Mouse (Mus musculus): Measurements from ENCODE around the gene Tmem30c. TPM values are rescaled to one million over a fixed set of nuclear protein-coding genes. Genes with fewer than 3 reads are reported as not detected.

The Tmem30c gene
- 0.09 and 0.41 TPM in 2 replicates for polyA plus RNA-seq (2014; fragmentation: Nextera tagmentation; extraction: Ambion mirVana)

GRCm38 (mm10) chr16:57292765-57293164 lies at the start of gene Tmem30c:
Gene Tmem30c (minus strand): TSS chr16:57292865.
- H3K4me2 ChIP-seq (replicated peaks; ENCODE audit: low read depth, low read length): no peak within 1 kb of the TSS
- H3K4me1 ChIP-seq (ENCODE audit: control insufficient read depth, insufficient read depth, low read length): no peaks in the 10 kb centered on the region
- H3K36me3 ChIP-seq (ENCODE audit: control insufficient read depth, insufficient read depth, low read length): no peaks in the 10 kb centered on the region
- H3K27ac ChIP-seq (ENCODE audit: low read depth, low read length): no peak within 1 kb of the TSS
- no peaks in the 10 kb centered on the region for H3K27me3 ChIP-seq (ENCODE audit: control insufficient read depth, insufficient read depth, low read length)
- no peaks in the 10 kb centered on the region for H3K9me3 ChIP-seq (ENCODE audit: control insufficient read depth, low read length)
- H3K4me3 ChIP-seq (ENCODE audit: low read length): no peak within 1 kb of the TSS
- 86% methylated on average over 2 of the region's 2 CpGs for WGBS
- no peak within 1 kb of the TSS for H3K9ac ChIP-seq (ENCODE audit: low read depth, low read length)
- no peak for ATAC-seq (ENCODE audit: low FRiP score, low TSS enrichment)

- no peak overlapping the region for H3K27ac ChIP-seq (ENCODE audit: low read depth, low read length)
- no peak for ATAC-seq (ENCODE audit: low FRiP score, low TSS enrichment)
These were observed 47.9 kb upstream of the Tmem30c start for GRCm38 (mm10) chr16:57340613-57340898.

GRCm38 (mm10) chr16:57339765-57340612 lies 47.3 kb upstream of the Tmem30c start:
- ATAC-seq (ENCODE audit: low FRiP score, low TSS enrichment): no peak

More at GRCm38 (mm10) chr16:57340613-57340898, 47.9 kb upstream of the Tmem30c start:
- Histone ChIP-seq H3K27me3 (ENCODE audit: control insufficient read depth, insufficient read depth, low read length) (no peaks in the 10 kb centered on the region), H3K4me3 (ENCODE audit: low read length) (no peak overlapping the region), H3K4me2 (replicated peaks; ENCODE audit: low read depth, low read length) (no peak overlapping the region), H3K9me3 (ENCODE audit: control insufficient read depth, low read length) (no peaks in the 10 kb centered on the region), H3K36me3 (ENCODE audit: control insufficient read depth, insufficient read depth, low read length) (no peaks in the 10 kb centered on the region), H3K9ac (ENCODE audit: low read depth, low read length) (no peak overlapping the region), H3K4me1 (ENCODE audit: control insufficient read depth, insufficient read depth, low read length) (no peaks in the 10 kb centered on the region)
- 72% methylated on average over 5 of the region's 5 CpGs for WGBS

GRCm38 (mm10) chr16:57336770-57337423 lies 44.2 kb upstream of the Tmem30c start:
- Histone ChIP-seq H3K4me3 (ENCODE audit: low read length) (no peak overlapping the region), H3K27me3 (ENCODE audit: control insufficient read depth, insufficient read depth, low read length) (no peaks in the 10 kb centered on the region), H3K4me1 (ENCODE audit: control insufficient read depth, insufficient read depth, low read length) (no peaks in the 10 kb centered on the region), H3K9me3 (ENCODE audit: control insufficient read depth, low read length) (no peaks in the 10 kb centered on the region), H3K36me3 (ENCODE audit: control insufficient read depth, insufficient read depth, low read length) (no peaks in the 10 kb centered on the region), H3K9ac (ENCODE audit: low read depth, low read length) (no peak overlapping the region), H3K4me2 (replicated peaks; ENCODE audit: low read depth, low read length) (no peak overlapping the region), H3K27ac (ENCODE audit: low read depth, low read length) (no peak overlapping the region)
- ATAC-seq (ENCODE audit: low FRiP score, low TSS enrichment): no peak
- WGBS: 53% methylated on average over 11 of the region's 11 CpGs

More at GRCm38 (mm10) chr16:57339765-57340612, 47.3 kb upstream of the Tmem30c start:
- H3K4me1 ChIP-seq (ENCODE audit: control insufficient read depth, insufficient read depth, low read length): no peaks in the 10 kb centered on the region
- H3K4me2 ChIP-seq (replicated peaks; ENCODE audit: low read depth, low read length): no peak overlapping the region
- no peak overlapping the region for H3K27ac ChIP-seq (ENCODE audit: low read depth, low read length)
- H3K27me3 ChIP-seq (ENCODE audit: control insufficient read depth, insufficient read depth, low read length): no peaks in the 10 kb centered on the region
- WGBS: 88% methylated on average over 8 of the region's 8 CpGs
- no peaks in the 10 kb centered on the region for H3K9me3 ChIP-seq (ENCODE audit: control insufficient read depth, low read length)
- H3K36me3 ChIP-seq (ENCODE audit: control insufficient read depth, insufficient read depth, low read length): no peaks in the 10 kb centered on the region
- no peak overlapping the region for H3K9ac ChIP-seq (ENCODE audit: low read depth, low read length)
- H3K4me3 ChIP-seq (ENCODE audit: low read length): no peak overlapping the region

GRCm38 (mm10) chr16:57332301-57332700 lies 39.6 kb upstream of the Tmem30c start:
- H3K4me3 ChIP-seq (ENCODE audit: low read length): no peak overlapping the region
- no peaks in the 10 kb centered on the region for H3K36me3 ChIP-seq (ENCODE audit: control insufficient read depth, insufficient read depth, low read length)
- no peaks in the 10 kb centered on the region for H3K27me3 ChIP-seq (ENCODE audit: control insufficient read depth, insufficient read depth, low read length)
- ATAC-seq (ENCODE audit: low FRiP score, low TSS enrichment): no peak
- no peak overlapping the region for H3K27ac ChIP-seq (ENCODE audit: low read depth, low read length)
- no peaks in the 10 kb centered on the region for H3K4me1 ChIP-seq (ENCODE audit: control insufficient read depth, insufficient read depth, low read length)
- no peaks in the 10 kb centered on the region for H3K9me3 ChIP-seq (ENCODE audit: control insufficient read depth, low read length)
- no peak overlapping the region for H3K4me2 ChIP-seq (replicated peaks; ENCODE audit: low read depth, low read length)
- 72% methylated on average over 7 of the region's 7 CpGs for WGBS
- no peak overlapping the region for H3K9ac ChIP-seq (ENCODE audit: low read depth, low read length)

- ATAC-seq (ENCODE audit: low FRiP score, low TSS enrichment): no peak
- no peaks in the 10 kb centered on the region for H3K9me3 ChIP-seq (ENCODE audit: control insufficient read depth, low read length)
- H3K27ac ChIP-seq (ENCODE audit: low read depth, low read length): no peak overlapping the region
- WGBS: 79% methylated on average over 2 of the region's 2 CpGs
- H3K4me2 ChIP-seq (replicated peaks; ENCODE audit: low read depth, low read length): no peak overlapping the region
- no peak overlapping the region for H3K4me3 ChIP-seq (ENCODE audit: low read length)
- no peaks in the 10 kb centered on the region for H3K36me3 ChIP-seq (ENCODE audit: control insufficient read depth, insufficient read depth, low read length)
- H3K4me1 ChIP-seq (ENCODE audit: control insufficient read depth, insufficient read depth, low read length): no peaks in the 10 kb centered on the region
- H3K27me3 ChIP-seq (ENCODE audit: control insufficient read depth, insufficient read depth, low read length): no peaks in the 10 kb centered on the region
- H3K9ac ChIP-seq (ENCODE audit: low read depth, low read length): no peak overlapping the region
These were observed 37.4 kb upstream of the Tmem30c start for GRCm38 (mm10) chr16:57330111-57330510.

- no peak overlapping the region for H3K9ac ChIP-seq (ENCODE audit: low read depth, low read length)
- no peaks in the 10 kb centered on the region for H3K4me1 ChIP-seq (ENCODE audit: control insufficient read depth, insufficient read depth, low read length)
- 51% methylated on average over 8 of the region's 8 CpGs for WGBS
- H3K9me3 ChIP-seq (ENCODE audit: control insufficient read depth, low read length): no peaks in the 10 kb centered on the region
- H3K36me3 ChIP-seq (ENCODE audit: control insufficient read depth, insufficient read depth, low read length): no peaks in the 10 kb centered on the region
- no peak overlapping the region for H3K4me3 ChIP-seq (ENCODE audit: low read length)
- no peaks in the 10 kb centered on the region for H3K27me3 ChIP-seq (ENCODE audit: control insufficient read depth, insufficient read depth, low read length)
- peak; percentile 30; the same call in 1 of the 2 replicates for ATAC-seq (ENCODE audit: low FRiP score, low TSS enrichment)
- H3K4me2 ChIP-seq (replicated peaks; ENCODE audit: low read depth, low read length): no peak overlapping the region
- peak overlapping the region; percentile 24; the same call in 1 of the 2 replicates for H3K27ac ChIP-seq (ENCODE audit: low read depth, low read length)
These were observed 36.4 kb upstream of the Tmem30c start for GRCm38 (mm10) chr16:57329028-57329427.

- no peak for ATAC-seq (ENCODE audit: low FRiP score, low TSS enrichment)
- H3K27ac ChIP-seq (ENCODE audit: low read depth, low read length): no peak overlapping the region
These were observed 34.3 kb upstream of the Tmem30c start for GRCm38 (mm10) chr16:57326996-57327395.

More at GRCm38 (mm10) chr16:57326996-57327395, 34.3 kb upstream of the Tmem30c start:
- H3K27me3 ChIP-seq (ENCODE audit: control insufficient read depth, insufficient read depth, low read length): no peaks in the 10 kb centered on the region
- H3K4me3 ChIP-seq (ENCODE audit: low read length): no peak overlapping the region
- WGBS: 62% methylated on average over 7 of the region's 7 CpGs
- H3K9me3 ChIP-seq (ENCODE audit: control insufficient read depth, low read length): no peaks in the 10 kb centered on the region
- H3K9ac ChIP-seq (ENCODE audit: low read depth, low read length): no peak overlapping the region
- no peak overlapping the region for H3K4me2 ChIP-seq (replicated peaks; ENCODE audit: low read depth, low read length)
- H3K4me1 ChIP-seq (ENCODE audit: control insufficient read depth, insufficient read depth, low read length): no peaks in the 10 kb centered on the region
- no peaks in the 10 kb centered on the region for H3K36me3 ChIP-seq (ENCODE audit: control insufficient read depth, insufficient read depth, low read length)
